Mouse (Mus musculus) thymus, adult 2 months (tissue): ENCODE measurements at regions not wholly inside any gene's neighbourhood (a gene's known extent, or its start where the extent isn't known, plus 50 kb on each side); places are given as distances from the start of the nearest gene placed in this dataset.

ENCODE experiments used
- DNase-seq: peaks from one replicate; pipeline ENCODE4 v3.0.0; 2021
- H3K27ac ChIP-seq: fragments of 200-500 bp; 2 replicates; pipeline ENCODE4 v1.5.1; 2012; ENCODE audit warnings: low read length, control low read depth; ENCODE audit not compliant: control insufficient read depth, insufficient read depth
- H3K27me3 ChIP-seq: fragments of 200-500 bp; 2 replicates; pipeline ENCODE4 v1.6.1; 2012; ENCODE audit warnings: mild to moderate bottlenecking, low read length, moderate library complexity, mixed read lengths; ENCODE audit not compliant: control insufficient read depth, insufficient read depth
- H3K36me3 ChIP-seq: fragments of 200-500 bp; 2 replicates; pipeline ENCODE4 v1.6.1; 2012; ENCODE audit warnings: mild to moderate bottlenecking, low read length, moderate library complexity; ENCODE audit not compliant: control insufficient read depth, insufficient read depth
- H3K4me1 ChIP-seq: fragments of 200-500 bp; replicated peaks from 2 replicates; pipeline ENCODE4 v1.6.1; 2012; ENCODE audit warnings: low read length; ENCODE audit not compliant: control insufficient read depth, insufficient read depth
- H3K4me3 ChIP-seq: fragments of 200-500 bp; 2 replicates; pipeline ENCODE4 v1.5.1; 2012; ENCODE audit warnings: mild to moderate bottlenecking, low read length, control low read depth, moderate library complexity; ENCODE audit not compliant: control insufficient read depth, insufficient read depth
- CTCF ChIP-seq: fragments of 200-500 bp; IDR thresholded peaks from 2 replicates; pipeline ENCODE4 v1.5.1; 2012; ENCODE audit warnings: mild to moderate bottlenecking, control low read depth, low read length, moderate library complexity, borderline replicate concordance; ENCODE audit not compliant: control insufficient read depth, poor library complexity, insufficient read depth; ENCODE audit errors: extremely low read depth
- POLR2A ChIP-seq: fragments of 200-500 bp; IDR thresholded peaks from 2 replicates; pipeline ENCODE4 v1.6.1; 2012; ENCODE audit warnings: mild to moderate bottlenecking, low read length, control low read depth, moderate library complexity; ENCODE audit not compliant: control insufficient read depth, poor library complexity, insufficient read depth; ENCODE audit errors: extremely low read depth
- WGBS: fragments of 180-500 bp; shearing (Covaris S2); methylation state at CpG from one replicate; pipeline ENCODE4 v1.1.7; 2018; 5-methylcytosine and 5-hydroxymethylcytosine counted together

- TF ChIP-seq CTCF (no peak), POLR2A (no peak)
- DNase-seq = no peak
- H3K4me1 ChIP-seq = no peaks in the 10 kb centered on the region
- no peak overlapping the region for H3K27ac ChIP-seq
- H3K4me3 ChIP-seq = no peak overlapping the region
- WGBS = 93% methylated on average over 9 of the region's 9 CpGs
- no peaks in the 10 kb centered on the region for H3K36me3 ChIP-seq
- no peaks in the 10 kb centered on the region for H3K27me3 ChIP-seq
Observed at GRCm38 (mm10) chr12:112348116-112348515, 141.1 kb upstream of the A530016L24Rik start.

DNA sequence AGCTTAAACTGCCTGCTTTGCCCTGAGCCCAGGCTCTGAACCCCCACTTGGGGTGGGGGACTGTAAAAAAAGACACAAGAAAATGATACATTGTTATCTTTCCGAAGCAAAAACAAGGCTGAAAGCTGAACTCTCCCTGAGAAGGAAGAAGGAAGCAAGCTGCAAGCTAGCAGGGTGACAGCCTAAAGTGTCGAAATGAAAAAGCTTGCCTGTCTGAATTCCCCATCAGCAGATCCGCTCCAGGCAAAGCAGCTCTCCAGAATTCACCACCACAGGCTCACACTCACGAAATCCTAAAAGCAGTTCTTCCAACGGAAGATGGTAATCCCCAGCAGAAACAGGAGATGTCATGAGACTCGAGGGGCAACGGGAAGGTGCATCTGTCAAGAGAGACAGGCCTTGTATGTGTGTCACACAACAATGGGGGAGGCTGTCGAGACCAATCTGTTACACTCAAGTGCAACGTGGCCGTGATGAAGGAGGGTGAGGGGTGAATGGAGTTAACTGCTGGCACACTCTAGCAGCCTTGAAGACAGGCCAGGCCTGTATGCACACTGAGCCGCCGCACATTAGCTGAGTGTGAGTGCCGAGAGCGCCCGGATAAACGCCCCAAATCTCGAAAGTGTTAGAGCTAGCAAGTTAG lies 139.5 kb upstream of the A530016L24Rik start:
- TF ChIP-seq CTCF = no peak
- TF ChIP-seq POLR2A = no peak
- Histone ChIP-seq H3K36me3 (no peaks in the 10 kb centered on the region), H3K4me3 (no peak overlapping the region), H3K4me1 (no peaks in the 10 kb centered on the region), H3K27ac (no peak overlapping the region), H3K27me3 (no peaks in the 10 kb centered on the region)
- no peak for DNase-seq
- 82% methylated on average over 17 of the region's 17 CpGs for WGBS

DNA sequence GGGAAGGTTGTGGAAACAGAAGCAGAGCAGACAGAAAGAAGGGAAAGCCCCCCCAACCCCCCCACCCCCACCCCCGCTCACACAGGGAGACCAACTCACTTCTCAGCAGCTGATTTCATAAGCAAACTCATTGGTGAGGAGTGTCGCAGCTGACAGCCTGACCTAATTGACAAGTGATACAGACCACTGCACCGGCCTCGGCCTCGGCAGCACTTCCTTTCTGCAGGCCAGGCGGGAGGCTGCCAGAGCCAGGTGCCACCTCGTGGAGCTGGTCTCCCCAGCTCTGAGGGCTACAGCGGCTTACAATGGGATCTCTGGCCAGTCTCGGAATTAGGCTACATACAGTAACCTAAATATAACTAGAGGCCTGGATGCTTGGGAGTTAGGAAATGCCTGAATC lies 138.5 kb upstream of the A530016L24Rik start:
- no peak for DNase-seq
- no peaks in the 10 kb centered on the region for H3K27me3 ChIP-seq
- H3K36me3 ChIP-seq = no peaks in the 10 kb centered on the region
- no peaks in the 10 kb centered on the region for H3K4me1 ChIP-seq
- no peak for TF ChIP-seq POLR2A
- no peak for TF ChIP-seq CTCF
- H3K4me3 ChIP-seq = no peak overlapping the region
- WGBS = 37% methylated on average over 9 of the region's 9 CpGs
- H3K27ac ChIP-seq = no peak overlapping the region

- no peak for TF ChIP-seq CTCF
- TF ChIP-seq POLR2A = no peak
Observed at GRCm38 (mm10) chr12:112363349-112363748, 125.9 kb upstream of the A530016L24Rik start.

GRCm38 (mm10) chr12:112367221-112367620 lies 122.0 kb upstream of the A530016L24Rik start:
- TF ChIP-seq CTCF = no peak
- H3K36me3 ChIP-seq = no peaks in the 10 kb centered on the region

More at GRCm38 (mm10) chr12:112363349-112363748, 125.9 kb upstream of the A530016L24Rik start:
- Histone ChIP-seq H3K4me1 (no peaks in the 10 kb centered on the region), H3K4me3 (no peak overlapping the region), H3K27ac (no peak overlapping the region), H3K27me3 (no peaks in the 10 kb centered on the region), H3K36me3 (no peaks in the 10 kb centered on the region)
- no peak for DNase-seq
- 93% methylated on average over 3 of the region's 3 CpGs for WGBS

DNA sequence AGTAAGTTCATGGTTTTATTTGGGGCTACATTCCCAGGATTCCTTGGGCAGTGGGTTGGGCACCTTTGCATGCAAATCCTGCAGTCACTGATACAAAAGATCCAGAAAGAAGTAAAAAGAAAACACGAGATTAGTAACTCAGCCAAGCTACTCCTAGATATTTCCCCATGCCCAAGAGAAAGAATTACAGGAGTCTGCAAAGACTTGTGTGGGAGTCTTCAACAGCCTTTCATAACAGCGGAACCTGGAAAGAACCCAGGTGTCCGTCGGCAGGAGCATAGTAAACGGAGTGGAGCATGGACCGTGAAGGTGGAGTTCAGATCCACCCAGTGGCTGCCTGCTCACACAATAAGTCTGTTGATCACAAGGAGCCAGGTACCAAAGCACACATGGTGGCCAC lies 121.1 kb upstream of the A530016L24Rik start:
- H3K27ac ChIP-seq = no peak overlapping the region
- no peak for TF ChIP-seq POLR2A
- TF ChIP-seq CTCF = no peak
- no peak overlapping the region for H3K4me3 ChIP-seq
- WGBS = 90% methylated on average over 6 of the region's 6 CpGs
- no peaks in the 10 kb centered on the region for H3K4me1 ChIP-seq
- no peak for DNase-seq
- H3K36me3 ChIP-seq = no peaks in the 10 kb centered on the region
- H3K27me3 ChIP-seq = no peaks in the 10 kb centered on the region

More at GRCm38 (mm10) chr12:112367221-112367620, 122.0 kb upstream of the A530016L24Rik start:
- WGBS = 83% methylated on average over 4 of the region's 4 CpGs
- DNase-seq = no peak
- H3K4me1 ChIP-seq = no peaks in the 10 kb centered on the region
- H3K27me3 ChIP-seq = no peaks in the 10 kb centered on the region
- no peak overlapping the region for H3K27ac ChIP-seq
- H3K4me3 ChIP-seq = no peak overlapping the region
